Mouse (Mus musculus): ENCODE results near the gene Ctss.

Gene Ctss

GRCm38 (mm10) chr3:95526622-95527211 lies at the start of gene Ctss:
Ctss (plus strand) TSS chr3:95526786.
- peak; percentile 10 for DNase-seq (ENCODE audit: low read depth, low spot score)

GRCm38 (mm10) chr3:95478966-95479365 lies 47.6 kb upstream of the Ctss start:
- DNase-seq (ENCODE audit: low read depth, low spot score), result no peak

- DNase-seq (ENCODE audit: low read depth, low spot score), result no peak
Measured at GRCm38 (mm10) chr3:95486421-95486820, 40.2 kb upstream of the Ctss start.

GRCm38 (mm10) chr3:95488679-95489078 lies 37.9 kb upstream of the Ctss start:
- DNase-seq (ENCODE audit: low read depth, low spot score), result no peak

- DNase-seq (ENCODE audit: low read depth, low spot score), result no peak
Measured at GRCm38 (mm10) chr3:95490238-95490637, 36.3 kb upstream of the Ctss start.

GRCm38 (mm10) chr3:95494342-95494741 lies 32.2 kb upstream of the Ctss start:
- peak; percentile 68 for DNase-seq (ENCODE audit: low read depth, low spot score)

GRCm38 (mm10) chr3:95498229-95498628 lies 28.4 kb upstream of the Ctss start:
- no peak for DNase-seq (ENCODE audit: low read depth, low spot score)

- DNase-seq (ENCODE audit: low read depth, low spot score), result peak; percentile 40
Measured at GRCm38 (mm10) chr3:95499024-95499423, 27.6 kb upstream of the Ctss start, which contains the start of gene Ctsk. Ctsk (plus strand) TSS chr3:95499256.

- peak; percentile 62 for DNase-seq (ENCODE audit: low read depth, low spot score)
Measured at GRCm38 (mm10) chr3:95499496-95500140, 27.0 kb upstream of the Ctss start.

GRCm38 (mm10) chr3:95502312-95502711 lies 24.3 kb upstream of the Ctss start:
- peak; percentile 77 for DNase-seq (ENCODE audit: low read depth, low spot score)

GRCm38 (mm10) chr3:95509348-95509747 lies 17.2 kb upstream of the Ctss start:
- peak; percentile 89 for DNase-seq (ENCODE audit: low read depth, low spot score)

- no peak for DNase-seq (ENCODE audit: low read depth, low spot score)
Measured at GRCm38 (mm10) chr3:95511611-95512180, 14.9 kb upstream of the Ctss start.

- no peak for DNase-seq (ENCODE audit: low read depth, low spot score)
Measured at GRCm38 (mm10) chr3:95516614-95517041, 10.0 kb upstream of the Ctss start.

GRCm38 (mm10) chr3:95517493-95517898 lies 9.1 kb upstream of the Ctss start:
- DNase-seq (ENCODE audit: low read depth, low spot score), result peak; percentile 91

GRCm38 (mm10) chr3:95518891-95519290 lies 7.7 kb upstream of the Ctss start:
- DNase-seq (ENCODE audit: low read depth, low spot score), result no peak

- no peak for DNase-seq (ENCODE audit: low read depth, low spot score)
Measured at GRCm38 (mm10) chr3:95519315-95519714, 7.3 kb upstream of the Ctss start.

GRCm38 (mm10) chr3:95520100-95520499 lies 6.5 kb upstream of the Ctss start:
- DNase-seq (ENCODE audit: low read depth, low spot score), result no peak

- peak; percentile 25 for DNase-seq (ENCODE audit: low read depth, low spot score)
Measured at GRCm38 (mm10) chr3:95521168-95521567, 5.4 kb upstream of the Ctss start.

- peak; percentile 17 for DNase-seq (ENCODE audit: low read depth, low spot score)
Measured at GRCm38 (mm10) chr3:95523662-95524061, 2.9 kb upstream of the Ctss start.

- DNase-seq (ENCODE audit: low read depth, low spot score), result no peak
Measured at GRCm38 (mm10) chr3:95524673-95525072, 1.9 kb upstream of the Ctss start.

- DNase-seq (ENCODE audit: low read depth, low spot score), result no peak
Measured at GRCm38 (mm10) chr3:95526111-95526510, 475 bp upstream of the Ctss start.

GRCm38 (mm10) chr3:95529814-95530213 lies 3.2 kb downstream of the Ctss start:
- DNase-seq (ENCODE audit: low read depth, low spot score), result no peak

GRCm38 (mm10) chr3:95531025-95531424 lies 4.4 kb downstream of the Ctss start:
- DNase-seq (ENCODE audit: low read depth, low spot score), result no peak

Data from brain, adult 2 months (tissue).